Mouse (Mus musculus): Measurements from ENCODE around the gene Alg10b.
"Not testable (repeated sequence)": the region's sequence is repeated elsewhere in the genome, so short reads cannot be mapped to it uniquely, and the experiment has no call there.

Alg10b gene

DNA sequence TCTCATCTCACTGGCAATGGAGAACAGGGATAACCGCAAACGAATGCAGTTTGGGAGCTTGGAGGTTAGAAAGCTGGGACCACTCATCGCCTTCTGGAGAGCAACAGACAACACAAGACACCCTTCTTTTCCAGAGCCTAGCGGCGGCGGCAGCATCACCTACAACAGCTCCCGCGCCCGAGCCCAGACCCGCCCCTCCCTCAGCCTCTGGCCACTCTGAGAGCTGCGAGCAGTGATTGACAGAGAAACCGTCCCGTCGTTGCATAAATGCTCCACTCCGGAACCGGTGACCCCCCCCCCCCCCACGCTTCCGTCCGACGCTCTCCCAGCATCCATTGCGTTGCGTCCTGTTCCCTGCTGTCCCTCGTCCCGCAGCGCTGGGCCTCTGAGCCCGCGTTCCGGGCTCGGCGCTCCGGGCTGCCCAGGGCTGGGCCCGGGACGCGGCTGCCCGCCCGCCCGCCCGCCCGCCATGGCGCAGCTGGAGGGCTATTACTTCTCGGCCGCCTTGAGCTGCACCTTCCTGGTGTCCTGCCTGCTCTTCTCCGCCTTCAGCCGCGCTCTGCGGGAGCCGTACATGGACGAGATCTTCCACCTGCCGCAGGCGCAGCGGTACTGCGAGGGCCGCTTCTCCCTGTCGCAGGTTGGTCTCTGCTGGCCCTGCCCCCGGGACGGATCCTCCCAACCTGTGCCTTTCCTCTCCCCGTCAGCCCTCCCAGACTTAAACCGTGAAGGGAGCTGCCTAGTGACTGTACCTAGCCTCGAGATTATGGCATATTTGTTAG, at the start of gene Alg10b:
Gene Alg10b, plus strand, starts transcription at position 343 of the 782 bp plus-strand sequence.
- DNase-seq (ENCODE audit: low read depth, low spot score): peak; percentile 88

DNA sequence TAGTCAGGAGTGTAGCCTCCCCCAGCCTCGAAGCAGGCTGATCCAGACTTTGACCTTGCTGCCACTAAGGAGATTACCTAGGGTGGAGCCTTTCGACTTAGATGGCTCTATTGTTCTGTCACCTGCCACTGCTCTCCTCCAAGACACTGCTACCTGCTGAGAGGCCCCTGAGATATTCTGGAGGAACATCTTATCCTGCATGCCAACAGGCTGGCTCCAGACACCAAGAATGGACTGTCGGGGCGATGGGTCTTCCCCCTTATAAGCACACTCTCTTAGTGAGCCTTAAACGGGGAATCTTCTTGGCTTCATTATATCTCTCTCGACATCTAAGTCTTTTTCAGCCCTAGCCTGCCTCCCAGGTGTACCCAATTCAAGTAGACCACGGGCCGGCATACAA, 41.0 kb upstream of the Alg10b start:
- DNase-seq (ENCODE audit: low read depth, low spot score): not testable (repeated sequence)

DNA sequence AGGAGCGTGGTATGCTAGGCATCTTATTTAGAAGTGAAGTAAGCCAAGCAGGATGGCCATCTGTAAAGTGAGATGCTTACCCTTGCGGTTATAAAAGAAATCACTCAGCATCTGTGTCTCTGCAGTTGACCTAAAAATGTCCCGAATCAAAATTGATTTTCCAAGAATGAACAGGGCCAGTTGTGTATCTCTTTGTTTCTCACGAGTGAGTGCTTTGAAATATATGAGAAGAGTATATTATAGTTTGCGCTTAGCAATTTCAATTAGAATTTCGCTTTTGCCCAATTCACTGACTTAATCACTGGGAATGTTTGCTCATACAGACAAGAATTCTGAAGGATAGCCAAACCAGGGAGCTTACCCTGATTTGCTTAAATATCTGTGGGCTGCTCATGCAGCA, 40.6 kb upstream of the Alg10b start:
- no peak for DNase-seq (ENCODE audit: low read depth, low spot score)

DNA sequence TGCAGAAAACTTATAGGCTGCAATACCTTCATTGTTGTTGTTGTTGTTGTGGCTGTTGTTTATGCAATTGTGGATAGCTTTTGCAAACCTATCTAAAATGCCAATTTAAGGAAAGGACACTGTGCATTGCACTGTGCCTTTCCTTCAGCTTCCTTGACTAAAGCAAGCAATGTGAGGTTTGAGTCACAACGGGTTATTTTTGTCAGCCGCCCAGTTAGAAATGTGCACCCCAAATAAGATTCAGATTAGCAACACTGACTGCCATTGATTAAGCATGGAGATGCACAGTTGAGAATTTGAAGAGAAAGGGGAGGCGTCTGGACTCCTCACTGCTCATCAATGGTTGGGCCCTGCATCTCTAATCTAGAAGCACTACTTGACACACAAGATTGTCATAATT, 39.4 kb upstream of the Alg10b start:
- no peak for DNase-seq (ENCODE audit: low read depth, low spot score)

DNA sequence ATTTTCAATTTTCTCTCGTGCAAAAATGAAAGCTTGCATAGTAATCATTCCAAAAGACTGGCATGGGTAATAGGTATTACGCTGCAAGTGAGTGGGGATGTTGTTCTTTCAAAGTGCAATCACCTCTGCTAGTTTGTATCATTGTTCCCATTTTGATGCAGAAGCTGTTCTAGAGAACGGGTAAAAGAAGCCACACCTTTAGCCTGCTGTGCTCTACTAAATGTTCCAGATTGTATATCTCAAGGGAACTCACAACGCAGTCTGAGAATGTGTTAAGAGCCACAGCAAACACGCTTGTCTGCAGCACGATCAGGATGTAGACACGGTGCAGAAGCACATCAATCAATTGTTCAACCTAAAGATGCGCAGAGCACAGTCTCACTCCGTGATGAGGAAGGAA, 34.6 kb upstream of the Alg10b start:
- DNase-seq (ENCODE audit: low read depth, low spot score): no peak

DNA sequence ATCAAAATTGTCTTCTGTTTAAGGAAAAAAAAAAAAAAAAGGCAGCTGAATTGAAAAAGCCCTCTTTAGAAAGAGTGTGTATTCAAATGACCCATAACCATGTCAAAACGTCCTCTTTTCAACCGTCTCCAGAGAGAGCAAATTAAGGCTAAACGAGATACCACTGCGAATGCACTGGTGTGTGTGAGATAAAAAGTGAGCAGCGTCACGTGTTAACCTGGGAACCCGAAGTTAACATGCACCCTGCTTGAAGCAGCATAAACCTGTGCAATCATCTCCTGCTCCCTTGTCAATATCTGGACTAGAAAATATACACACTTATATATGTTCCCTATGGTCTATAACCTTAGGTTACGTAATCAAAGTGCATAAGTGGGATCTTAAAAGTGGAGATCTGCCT, 10.2 kb upstream of the Alg10b start:
- DNase-seq (ENCODE audit: low read depth, low spot score): no peak

DNA sequence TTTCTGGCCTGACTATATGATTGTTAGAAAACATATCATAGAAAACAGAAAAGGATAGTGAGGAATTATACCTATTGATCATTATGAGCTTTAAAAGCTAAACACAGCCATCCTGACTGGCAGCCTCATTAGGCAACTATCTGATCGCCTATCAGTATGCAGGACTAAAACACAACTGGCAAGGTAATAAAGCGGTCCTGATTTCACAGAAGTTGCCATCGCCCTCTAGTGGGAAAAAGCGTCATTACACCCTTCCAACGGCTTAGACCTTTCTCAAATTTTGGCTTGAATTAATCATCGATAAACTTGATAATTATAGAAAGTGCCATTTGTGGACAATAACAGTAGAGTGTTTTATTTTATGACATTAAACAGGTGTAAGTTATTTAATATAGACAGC, 9.2 kb upstream of the Alg10b start:
- DNase-seq (ENCODE audit: low read depth, low spot score): no peak

DNA sequence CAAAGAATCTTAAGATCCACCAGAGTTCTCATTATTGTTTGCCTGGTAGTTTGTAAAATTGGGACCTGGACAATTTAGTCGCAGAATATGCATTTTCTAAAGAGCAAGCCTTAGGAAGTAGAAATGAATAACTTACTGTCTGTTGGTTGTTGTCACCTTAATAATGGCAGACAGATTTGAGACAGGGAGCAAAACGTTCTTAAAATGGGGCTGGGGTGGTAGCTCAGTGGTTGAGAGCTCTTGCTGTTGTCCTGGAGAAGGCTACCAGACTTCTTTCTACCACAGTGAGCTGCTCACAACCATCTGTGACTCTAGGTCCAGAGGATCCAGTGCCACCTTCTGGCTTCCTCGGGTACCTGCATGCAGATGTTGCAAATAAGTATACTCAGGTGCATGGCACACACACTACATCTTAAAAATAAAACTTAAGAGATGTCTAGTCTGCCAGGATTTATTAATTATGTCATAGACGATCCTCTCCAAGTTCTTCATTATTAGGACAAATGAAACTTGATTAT, 1.0 kb downstream of the Alg10b start:
- no peak for DNase-seq (ENCODE audit: low read depth, low spot score)

DNA sequence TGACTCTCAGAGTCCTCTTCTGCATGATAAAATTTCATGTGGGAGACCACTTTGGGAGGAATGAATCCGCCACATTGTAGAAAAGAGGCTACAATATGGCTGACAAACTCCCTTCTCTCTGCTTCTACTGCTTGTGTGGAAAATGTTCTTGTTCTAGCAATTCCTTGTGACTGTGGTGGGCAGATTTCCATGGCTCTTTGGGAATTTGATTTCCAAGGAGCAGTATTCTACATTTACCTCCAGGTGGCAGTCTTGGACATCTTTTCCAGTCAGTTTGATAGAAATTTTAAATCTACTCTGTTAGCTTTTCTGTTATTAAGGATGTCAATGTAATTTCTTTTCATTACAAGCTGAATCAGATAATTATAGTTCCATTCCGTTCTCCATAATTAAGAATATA, 13.5 kb downstream of the Alg10b start:
- DNase-seq (ENCODE audit: low read depth, low spot score): peak; percentile 45

DNA sequence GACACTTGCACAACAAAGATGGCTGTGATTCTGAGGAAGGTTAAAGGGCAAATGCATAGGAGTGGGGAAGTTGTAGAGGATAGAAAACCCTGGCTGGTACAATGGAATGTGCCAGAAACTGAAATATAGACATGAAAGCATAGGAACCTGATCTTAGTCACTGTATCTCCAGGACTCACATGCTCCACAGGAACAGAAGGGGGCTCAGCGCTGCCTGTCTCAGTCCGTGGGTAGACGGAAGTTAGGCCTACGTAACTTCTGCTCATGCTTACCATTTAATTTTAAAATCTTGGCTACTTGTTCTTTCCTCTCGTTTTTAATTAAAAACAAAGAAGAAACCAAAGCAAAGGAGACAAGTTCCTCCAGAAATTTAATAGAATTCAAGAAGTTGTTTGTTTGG, 20.0 kb downstream of the Alg10b start:
- DNase-seq (ENCODE audit: low read depth, low spot score): no peak

DNA sequence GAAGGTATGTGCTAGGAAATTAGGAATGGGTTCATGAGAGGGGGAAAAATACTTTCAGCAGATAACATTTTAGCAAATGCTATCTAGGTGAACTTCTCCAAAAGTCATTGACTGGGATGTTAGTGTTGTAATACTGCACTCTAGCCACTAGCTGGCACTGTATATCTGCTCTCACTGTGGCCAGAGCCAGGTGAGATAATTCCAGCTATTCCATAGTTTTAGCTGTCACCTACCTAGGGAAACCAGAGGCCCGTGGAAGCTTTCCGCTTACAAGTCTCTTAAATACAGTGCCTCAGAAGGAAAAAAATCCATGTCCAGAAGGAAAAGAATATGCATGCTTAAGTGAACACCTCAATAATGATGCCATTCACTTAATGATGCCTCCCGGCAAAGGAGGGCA, 25.6 kb downstream of the Alg10b start:
- peak; percentile 49 for DNase-seq (ENCODE audit: low read depth, low spot score)

DNA sequence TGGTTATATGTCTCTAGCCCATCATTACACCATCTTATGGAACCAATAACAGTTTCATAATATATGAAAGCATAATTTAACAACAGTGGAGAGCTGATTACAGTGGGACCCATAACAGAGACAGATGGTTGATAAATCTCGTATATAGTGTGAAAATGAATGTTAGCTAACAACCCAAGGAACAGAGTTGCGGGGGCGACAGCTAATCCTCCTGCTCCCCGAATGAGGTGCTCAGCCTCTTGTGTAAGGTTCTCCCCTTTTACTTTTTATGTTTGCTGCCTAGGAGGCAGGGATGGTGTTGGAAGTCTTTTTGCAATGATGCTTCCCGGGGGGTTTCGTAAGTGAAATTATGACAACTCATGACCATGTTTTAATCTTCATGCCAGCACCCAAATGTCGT, 58.8 kb downstream of the Alg10b start:
- DNase-seq (ENCODE audit: low read depth, low spot score): no peak
